Mouse (Mus musculus) limb, embryonic 15.5 days (tissue): ENCODE measurements at regions not wholly inside any gene's neighbourhood (a gene's known extent, or its start where the extent isn't known, plus 50 kb on each side); places are given as distances from the start of the nearest gene placed in this dataset.

Source experiments
- ATAC-seq: fragments of 200-750 bp; cut with Nextera tagmentation; 2 replicates; pipeline ENCODE4 v1.8.0; 2017; ENCODE audit warnings: low read depth, moderate TSS enrichment; ENCODE audit not compliant: insufficient number of reproducible peaks, low FRiP score, low TSS enrichment
- H3K27ac ChIP-seq: fragments of 300-500 bp; sonication (generic); 2 replicates; pipeline ENCODE4 v1.5.1; 2015; ENCODE audit warnings: moderate library complexity, mild to moderate bottlenecking, inconsistent platforms
- H3K27me3 ChIP-seq: fragments of 300-500 bp; sonication (generic); 2 replicates; pipeline ENCODE4 v1.6.1; 2015; ENCODE audit warnings: inconsistent platforms
- H3K36me3 ChIP-seq: fragments of 300-500 bp; sonication (generic); 2 replicates; pipeline ENCODE4 v1.6.1; 2015; ENCODE audit warnings: inconsistent platforms
- H3K4me1 ChIP-seq: fragments of 300-500 bp; sonication (generic); 2 replicates; pipeline ENCODE4 v1.6.1; 2015; ENCODE audit warnings: inconsistent platforms
- H3K4me2 ChIP-seq: fragments of 300-500 bp; sonication (generic); 2 replicates; pipeline ENCODE4 v1.6.1; 2015; ENCODE audit warnings: mild to moderate bottlenecking, inconsistent platforms
- H3K4me3 ChIP-seq: fragments of 300-500 bp; sonication (generic); 2 replicates; pipeline ENCODE4 v1.5.1; 2015; ENCODE audit warnings: mild to moderate bottlenecking, inconsistent platforms
- H3K9ac ChIP-seq: fragments of 300-500 bp; sonication (generic); 2 replicates; pipeline ENCODE4 v1.6.1; 2015; ENCODE audit warnings: inconsistent platforms
- H3K9me3 ChIP-seq: fragments of 300-500 bp; sonication (generic); 2 replicates; pipeline ENCODE4 v1.6.1; 2016; ENCODE audit warnings: inconsistent platforms
- WGBS: fragments of 180-500 bp; shearing (Covaris S2); methylation state at CpG from one replicate; pipeline ENCODE4 v1.1.7; 2015; 5-methylcytosine and 5-hydroxymethylcytosine counted together

DNA sequence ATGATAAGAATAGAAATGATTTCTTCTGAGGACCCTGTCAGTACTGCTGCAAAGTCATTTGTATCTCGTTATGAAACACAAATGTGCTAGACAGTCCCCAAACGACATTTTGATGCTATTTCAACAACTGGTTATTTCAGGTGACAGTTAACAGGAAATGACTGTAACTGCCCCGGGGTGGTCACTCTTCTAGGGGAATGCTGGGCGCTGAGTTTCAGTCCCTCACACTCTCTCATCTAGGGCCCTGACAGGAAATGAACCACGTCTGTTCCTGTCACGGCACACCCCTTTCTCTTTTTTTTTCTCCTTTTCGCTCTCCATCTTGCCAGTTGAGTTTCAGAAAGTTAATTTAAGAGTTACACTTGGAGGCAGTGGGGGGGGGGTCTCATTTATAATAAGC lies 556.2 kb downstream of the Ccdc171 start:
- H3K4me3 ChIP-seq = no peak overlapping the region
- no peak overlapping the region for H3K9ac ChIP-seq
- no peaks in the 10 kb centered on the region for H3K9me3 ChIP-seq
- no peaks in the 10 kb centered on the region for H3K36me3 ChIP-seq
- ATAC-seq = no peak
- H3K27ac ChIP-seq = no peak overlapping the region
- no peaks in the 10 kb centered on the region for H3K27me3 ChIP-seq
- no peaks in the 10 kb centered on the region for H3K4me1 ChIP-seq
- no peak overlapping the region for H3K4me2 ChIP-seq
- 35% methylated on average over 7 of the region's 7 CpGs for WGBS

DNA sequence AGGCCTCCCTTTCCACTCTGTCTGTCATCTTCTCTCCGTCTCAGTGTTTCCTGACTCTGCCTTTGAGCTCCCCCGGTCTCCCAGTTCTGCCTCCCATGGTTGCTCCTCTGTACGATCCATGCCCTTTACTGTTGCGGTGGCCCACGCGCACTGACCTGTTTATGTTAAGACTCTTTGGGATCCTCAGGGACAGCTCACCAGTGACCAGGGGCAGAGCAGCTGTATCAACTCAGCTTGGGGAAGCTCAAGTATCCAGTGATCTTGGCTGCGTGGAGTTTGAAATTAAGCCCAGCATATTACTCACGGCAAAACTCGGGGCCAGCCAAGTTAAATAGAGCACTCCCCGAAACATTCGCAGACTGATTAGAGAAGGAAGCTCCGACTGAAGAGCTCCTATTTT lies 562.8 kb downstream of the Ccdc171 start:
- no peak for ATAC-seq
- no peaks in the 10 kb centered on the region for H3K4me1 ChIP-seq
- H3K27me3 ChIP-seq = 0 out of 2 replicates have a peak, but pooled peaks cover 3% of the 10 kb centered on the region
- no peak overlapping the region for H3K9ac ChIP-seq
- H3K9me3 ChIP-seq = no peaks in the 10 kb centered on the region
- H3K4me3 ChIP-seq = no peak overlapping the region
- H3K4me2 ChIP-seq = no peak overlapping the region
- WGBS = 70% methylated on average over 12 of the region's 12 CpGs
- H3K27ac ChIP-seq = no peak overlapping the region
- no peaks in the 10 kb centered on the region for H3K36me3 ChIP-seq

DNA sequence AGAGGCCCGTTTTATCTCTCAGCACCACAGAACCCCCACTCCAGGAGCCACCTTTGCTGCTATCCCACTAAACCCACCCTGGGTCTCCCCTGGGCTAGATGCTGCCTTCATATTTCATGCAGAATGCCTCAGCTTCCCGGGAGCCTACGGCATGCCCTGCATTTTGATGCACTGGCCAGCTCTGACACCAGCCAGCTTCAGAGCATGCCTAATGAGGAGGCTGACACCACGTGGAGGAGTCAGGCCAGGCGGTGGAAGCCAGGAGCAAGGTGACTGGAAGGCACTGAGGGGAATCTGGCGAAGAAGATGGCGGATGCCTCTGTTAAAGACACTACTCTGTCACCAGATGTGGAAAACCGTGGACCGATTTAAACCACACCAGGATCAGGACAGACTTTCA lies 567.2 kb downstream of the Ccdc171 start:
- no peaks in the 10 kb centered on the region for H3K9me3 ChIP-seq
- no peak overlapping the region for H3K4me3 ChIP-seq
- no peak overlapping the region for H3K27ac ChIP-seq
- WGBS = 63% methylated on average over 9 of the region's 9 CpGs
- peaks cover 5% of the 10 kb centered on the region; the same call in 1 of the 2 replicates for H3K4me1 ChIP-seq
- no peak overlapping the region for H3K9ac ChIP-seq
- ATAC-seq = no peak
- H3K36me3 ChIP-seq = no peaks in the 10 kb centered on the region
- no peak overlapping the region for H3K4me2 ChIP-seq
- 0 out of 2 replicates have a peak, but pooled peaks cover 3% of the 10 kb centered on the region for H3K27me3 ChIP-seq

DNA sequence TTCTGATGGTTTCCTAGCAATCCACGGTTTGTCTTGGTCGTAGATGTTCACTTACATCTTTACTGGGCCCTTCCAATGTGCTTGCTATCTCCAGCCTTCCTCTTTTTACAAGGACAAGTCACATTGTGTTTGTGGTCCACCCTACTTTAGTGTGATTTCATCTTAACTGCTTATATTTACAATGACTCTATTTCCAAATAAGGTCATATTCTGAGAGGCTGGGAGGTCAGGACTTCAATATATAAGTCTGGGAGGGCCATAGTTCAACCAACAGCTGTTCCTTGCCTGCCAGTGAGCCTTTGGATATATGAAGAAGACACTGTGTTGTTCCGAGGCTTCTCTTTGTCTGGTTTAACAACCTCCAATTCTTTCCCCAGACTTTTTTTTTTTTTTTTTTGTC lies 569.9 kb downstream of the Ccdc171 start:
- Histone ChIP-seq H3K36me3 (no peaks in the 10 kb centered on the region), H3K27ac (no peak overlapping the region), H3K4me1 (peaks cover 12% of the 10 kb centered on the region; the same call in 1 of the 2 replicates), H3K4me2 (no peak overlapping the region), H3K4me3 (no peak overlapping the region), H3K9ac (no peak overlapping the region), H3K9me3 (no peaks in the 10 kb centered on the region), H3K27me3 (0 out of 2 replicates have a peak, but pooled peaks cover 3% of the 10 kb centered on the region)
- no peak for ATAC-seq
- 79% methylated on average over 3 of the region's 3 CpGs for WGBS

DNA sequence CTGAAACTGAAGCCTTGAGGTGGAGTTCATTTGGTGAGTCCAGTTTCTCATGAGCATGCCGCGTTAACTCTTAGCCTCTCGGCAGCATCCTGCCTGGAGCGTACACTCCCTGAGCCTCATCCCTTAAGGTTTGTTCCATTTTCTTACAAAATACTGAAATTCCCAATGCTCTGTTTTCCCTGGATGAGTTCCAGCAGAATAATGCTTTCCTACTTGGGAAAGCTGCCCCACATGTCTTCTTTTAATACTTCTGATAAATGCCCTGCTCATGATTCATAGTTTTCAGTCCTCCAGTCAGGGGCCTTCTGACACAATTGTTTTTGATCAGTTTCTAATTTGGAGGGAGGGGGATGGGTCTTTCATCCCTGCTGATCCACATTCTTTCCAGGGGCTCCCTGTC lies 570.7 kb downstream of the Ccdc171 start:
- Histone ChIP-seq H3K9ac (no peak overlapping the region), H3K4me2 (no peak overlapping the region), H3K4me3 (no peak overlapping the region), H3K9me3 (no peaks in the 10 kb centered on the region), H3K4me1 (peaks cover 12% of the 10 kb centered on the region; the same call in 1 of the 2 replicates), H3K27ac (no peak overlapping the region), H3K36me3 (no peaks in the 10 kb centered on the region), H3K27me3 (0 out of 2 replicates have a peak, but pooled peaks cover 3% of the 10 kb centered on the region)
- ATAC-seq = no peak
- 69% methylated on average over 4 of the region's 4 CpGs for WGBS

DNA sequence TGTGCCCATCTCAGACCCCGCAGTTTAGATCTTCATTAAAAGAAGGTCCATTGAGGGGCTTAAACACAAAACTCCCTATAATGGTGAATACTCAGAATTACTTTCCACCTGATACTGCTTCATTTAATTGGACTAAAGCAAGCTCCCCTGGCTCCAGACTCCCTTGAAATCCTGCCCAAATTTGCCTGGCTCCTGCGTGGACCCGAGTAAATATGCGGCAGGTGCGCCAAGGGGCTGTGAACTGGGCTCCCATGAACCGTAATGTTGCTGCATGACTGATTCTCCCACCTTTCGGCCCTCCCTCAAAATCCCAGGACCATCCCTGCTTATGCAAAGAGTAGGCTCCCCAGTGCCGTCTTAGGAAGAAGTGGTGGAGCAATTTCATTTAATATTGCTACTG lies 573.7 kb downstream of the Ccdc171 start:
- Histone ChIP-seq H3K36me3 (no peaks in the 10 kb centered on the region), H3K27me3 (no peaks in the 10 kb centered on the region), H3K4me1 (peaks cover 23% of the 10 kb centered on the region; the same call in 1 of the 2 replicates), H3K9me3 (no peaks in the 10 kb centered on the region), H3K4me2 (no peak overlapping the region), H3K9ac (no peak overlapping the region), H3K4me3 (no peak overlapping the region), H3K27ac (no peak overlapping the region)
- 62% methylated on average over 8 of the region's 8 CpGs for WGBS
- no peak for ATAC-seq

DNA sequence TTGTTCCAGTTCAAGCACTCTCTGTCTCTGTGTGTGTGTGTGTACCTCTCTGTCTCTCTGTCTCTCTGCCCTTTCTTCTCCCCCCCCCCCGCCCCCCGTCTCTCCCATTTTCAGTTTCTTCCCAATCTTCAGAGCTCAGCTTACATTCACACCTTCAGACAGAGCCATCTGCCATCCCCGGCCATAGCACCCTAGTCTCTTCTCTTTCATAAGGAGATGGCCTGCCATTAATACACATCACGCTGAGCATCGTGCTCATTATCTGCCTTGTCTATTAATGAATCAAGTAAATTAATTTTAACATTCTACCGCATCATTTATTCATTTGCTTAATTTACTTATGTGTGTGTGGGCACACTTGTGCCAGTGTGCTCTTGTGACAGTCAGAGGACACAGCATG lies 573.2 kb downstream of the Bnc2 start:
- H3K27ac ChIP-seq = no peak overlapping the region
- no peak for ATAC-seq
- no peak overlapping the region for H3K9ac ChIP-seq
- H3K9me3 ChIP-seq = no peaks in the 10 kb centered on the region
- peaks cover 18% of the 10 kb centered on the region; the same call in 1 of the 2 replicates for H3K4me1 ChIP-seq
- H3K27me3 ChIP-seq = no peaks in the 10 kb centered on the region
- 84% methylated on average over 6 of the region's 6 CpGs for WGBS
- H3K36me3 ChIP-seq = no peaks in the 10 kb centered on the region
- H3K4me2 ChIP-seq = no peak overlapping the region
- H3K4me3 ChIP-seq = no peak overlapping the region

DNA sequence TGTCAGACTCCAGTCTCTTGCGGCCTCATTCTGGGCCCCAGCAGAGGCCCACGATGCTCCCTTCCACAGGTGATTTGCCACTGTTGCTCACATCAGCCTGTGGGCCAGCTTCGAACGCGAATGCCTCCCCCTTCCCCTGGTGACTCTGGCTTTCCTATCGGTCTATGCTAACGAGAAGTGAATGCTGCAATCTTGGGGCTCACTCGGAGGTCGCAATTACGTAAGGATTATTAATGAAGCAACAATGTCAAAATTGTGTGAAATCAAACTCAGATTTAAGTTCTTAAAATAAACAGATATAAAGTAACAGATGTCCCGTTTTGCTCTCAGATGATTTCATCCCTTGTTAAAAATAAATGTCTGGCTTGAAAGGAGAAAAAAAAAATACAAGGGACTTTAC lies 572.3 kb downstream of the Bnc2 start:
- Histone ChIP-seq H3K9me3 (no peaks in the 10 kb centered on the region), H3K27ac (no peak overlapping the region), H3K4me2 (no peak overlapping the region), H3K4me3 (no peak overlapping the region), H3K4me1 (peaks cover 18% of the 10 kb centered on the region; the same call in 1 of the 2 replicates), H3K9ac (no peak overlapping the region), H3K27me3 (no peaks in the 10 kb centered on the region), H3K36me3 (no peaks in the 10 kb centered on the region)
- WGBS = 29% methylated on average over 11 of the region's 11 CpGs
- no peak for ATAC-seq

DNA sequence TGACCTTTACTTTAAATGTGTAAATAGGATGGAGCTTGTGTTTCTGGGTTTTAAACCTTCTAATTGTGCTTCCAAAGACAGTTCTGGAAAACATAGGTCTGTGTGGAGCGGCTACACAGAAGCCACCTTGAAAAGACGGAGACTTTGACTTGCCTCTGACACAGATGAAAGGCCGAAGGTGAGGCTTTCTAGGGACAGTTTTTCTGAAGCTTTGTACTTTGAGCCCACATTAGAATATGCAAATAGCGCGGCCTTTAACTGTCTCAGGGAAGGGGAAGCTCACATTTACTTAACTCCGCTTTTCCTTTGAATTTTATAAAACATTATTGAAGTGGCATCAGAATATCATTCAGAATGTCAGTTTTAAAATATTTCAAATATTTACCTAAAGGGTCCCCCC lies 566.5 kb downstream of the Bnc2 start:
- H3K27me3 ChIP-seq = no peaks in the 10 kb centered on the region
- H3K4me2 ChIP-seq = no peak overlapping the region
- H3K9ac ChIP-seq = no peak overlapping the region
- H3K9me3 ChIP-seq = no peaks in the 10 kb centered on the region
- no peak for ATAC-seq
- no peak overlapping the region for H3K4me3 ChIP-seq
- no peaks in the 10 kb centered on the region for H3K36me3 ChIP-seq
- H3K4me1 ChIP-seq = peaks cover 11% of the 10 kb centered on the region; the same call in 1 of the 2 replicates
- 82% methylated on average over 6 of the region's 6 CpGs for WGBS
- no peak overlapping the region for H3K27ac ChIP-seq

DNA sequence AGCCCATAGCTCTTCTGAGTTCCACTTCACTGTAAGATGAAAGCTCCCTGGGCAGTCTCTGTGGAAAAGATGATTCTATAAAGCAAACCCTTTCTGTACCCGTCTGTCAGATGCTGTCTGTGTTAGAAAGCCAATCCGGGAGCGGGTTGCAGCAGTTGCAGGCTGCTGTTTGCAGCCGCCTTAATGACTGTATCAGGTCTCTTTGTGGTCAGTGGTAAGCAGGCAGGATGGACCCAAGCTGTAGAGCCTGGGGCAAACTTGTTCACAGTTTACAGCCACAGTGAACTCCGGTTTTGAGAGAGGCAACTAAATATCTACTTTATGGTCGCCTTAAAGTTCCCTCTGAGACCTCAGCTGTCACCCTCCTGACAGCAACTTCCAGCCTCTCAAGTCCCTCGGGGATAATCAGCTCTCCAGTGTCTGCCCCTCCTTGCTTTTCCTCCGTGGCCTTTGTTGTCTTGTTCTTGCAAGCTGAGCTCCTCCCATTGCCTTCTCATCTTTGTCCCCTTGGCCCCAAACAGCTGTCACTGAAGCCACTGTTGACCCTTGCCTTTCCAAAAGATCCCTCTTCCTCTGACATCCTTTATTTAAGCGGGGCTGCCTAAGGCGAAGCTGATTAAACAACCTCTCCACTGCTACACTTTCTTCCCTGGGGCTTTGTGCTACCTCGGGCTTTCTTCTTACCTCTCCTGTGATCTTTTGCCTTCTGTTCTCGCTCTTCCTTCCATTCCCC lies 565.1 kb downstream of the Bnc2 start:
- 24% methylated on average over 12 of the region's 12 CpGs for WGBS
- H3K36me3 ChIP-seq = no peaks in the 10 kb centered on the region
- no peak overlapping the region for H3K27ac ChIP-seq
- no peak for ATAC-seq
- H3K9me3 ChIP-seq = no peaks in the 10 kb centered on the region
- H3K4me1 ChIP-seq = peaks cover 9% of the 10 kb centered on the region; the same call in 1 of the 2 replicates
- H3K4me3 ChIP-seq = no peak overlapping the region
- H3K4me2 ChIP-seq = no peak overlapping the region
- no peak overlapping the region for H3K9ac ChIP-seq
- no peaks in the 10 kb centered on the region for H3K27me3 ChIP-seq

DNA sequence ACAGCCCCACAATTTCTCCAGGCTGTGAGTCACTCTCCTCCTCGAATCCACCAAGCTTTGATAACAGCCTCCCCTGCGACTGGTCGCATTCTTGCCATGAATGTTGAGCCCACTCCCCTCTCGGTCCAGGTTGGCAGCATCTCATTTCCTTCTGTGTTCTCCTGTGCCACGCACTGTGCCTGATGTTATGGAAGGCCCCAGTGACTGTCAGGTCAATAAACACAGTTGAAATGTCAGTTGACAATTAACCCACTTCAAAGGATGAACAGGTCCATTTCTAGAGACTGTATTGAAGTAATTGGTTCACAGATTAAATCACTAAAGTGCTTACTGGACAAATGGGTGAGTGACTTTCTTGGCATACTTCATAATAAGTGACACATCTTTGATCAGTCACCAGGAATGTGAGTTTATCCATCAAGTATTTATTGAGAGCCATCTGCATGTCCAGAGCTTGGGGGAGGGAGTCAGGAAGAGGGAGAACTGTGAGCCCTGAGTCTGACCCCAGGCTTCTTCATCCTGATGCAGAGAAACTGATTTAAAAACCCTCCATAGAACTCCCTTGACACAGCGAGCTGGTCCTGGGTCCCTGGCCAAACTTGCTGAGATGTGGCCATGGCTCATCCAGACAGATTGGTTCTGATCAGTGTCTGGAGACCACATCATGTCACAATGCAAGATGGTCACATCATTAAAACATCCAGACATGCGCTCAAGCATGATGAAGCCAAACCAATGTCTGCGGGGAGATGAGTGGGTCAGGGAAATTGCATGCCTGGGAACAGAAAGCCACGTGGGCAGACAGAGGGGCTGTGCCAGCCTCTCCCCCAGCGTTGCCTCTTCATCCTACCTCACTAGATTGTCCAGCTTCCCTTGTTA lies 560.7 kb downstream of the Bnc2 start:
- 74% methylated on average over 10 of the region's 10 CpGs for WGBS
- no peaks in the 10 kb centered on the region for H3K9me3 ChIP-seq
- no peaks in the 10 kb centered on the region for H3K27me3 ChIP-seq
- no peak overlapping the region for H3K27ac ChIP-seq
- no peaks in the 10 kb centered on the region for H3K36me3 ChIP-seq
- no peak overlapping the region for H3K4me3 ChIP-seq
- no peak for ATAC-seq
- H3K4me2 ChIP-seq = no peak overlapping the region
- H3K4me1 ChIP-seq = peaks cover 10% of the 10 kb centered on the region; the same call in 1 of the 2 replicates
- no peak overlapping the region for H3K9ac ChIP-seq

DNA sequence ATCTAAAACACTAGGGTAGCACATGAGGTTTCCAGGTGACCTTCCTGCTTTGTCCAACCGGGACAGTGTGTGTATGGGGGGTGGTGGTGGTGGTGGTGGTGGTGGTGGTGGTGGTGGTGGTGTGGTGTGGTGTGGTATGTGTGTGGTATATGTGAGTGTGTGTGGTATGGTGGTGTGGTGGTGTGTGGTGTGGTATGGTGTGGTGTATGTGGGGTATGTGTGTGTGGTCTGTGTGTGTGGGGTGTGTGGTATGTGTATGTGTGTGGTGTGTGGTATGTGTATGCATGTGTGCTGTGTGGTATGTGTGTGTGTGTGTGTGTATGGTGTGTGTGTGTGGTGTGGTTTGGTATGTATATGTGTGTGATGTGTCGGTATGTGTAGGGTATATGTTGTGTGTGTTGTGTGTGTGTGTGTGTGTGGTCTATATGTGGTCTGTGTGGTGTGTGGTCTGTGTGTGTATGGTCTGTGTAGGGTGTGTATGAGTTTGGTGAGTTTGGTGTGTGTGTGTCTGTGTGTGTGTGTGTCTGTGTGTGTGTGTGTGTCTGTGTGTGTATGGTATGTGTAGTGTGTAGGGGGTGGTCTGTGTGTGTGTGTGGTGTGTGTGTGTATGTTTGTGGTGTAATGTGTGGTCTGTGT lies 556.7 kb downstream of the Bnc2 start:
- WGBS = 91% methylated on average over 2 of the region's 2 CpGs
- H3K9ac ChIP-seq = no peak overlapping the region
- no peaks in the 10 kb centered on the region for H3K27me3 ChIP-seq
- H3K27ac ChIP-seq = no peak overlapping the region
- H3K9me3 ChIP-seq = no peaks in the 10 kb centered on the region
- ATAC-seq = no peak
- peaks cover 26% of the 10 kb centered on the region for H3K4me1 ChIP-seq
- no peaks in the 10 kb centered on the region for H3K36me3 ChIP-seq
- no peak overlapping the region for H3K4me2 ChIP-seq
- H3K4me3 ChIP-seq = no peak overlapping the region
